Mouse (Mus musculus): ENCODE data around the gene Gm3285. TPM values are rescaled to one million over a fixed set of nuclear protein-coding genes. Genes with fewer than 3 reads are reported as not detected.

The Gm3285 gene
- polyA plus RNA-seq, 1 experiment from 2014 or later: not detected

GRCm38 (mm10) chr10:77900903-77901818 is 39.4 kb downstream of the Gm3285 start:
- ATAC-seq (replicated peaks): no peak
- Histone ChIP-seq H3K4me2 (replicated peaks) (peak overlapping the region; percentile 88), H3K27me3 (no peaks in the 10 kb centered on the region), H3K9ac (replicated peaks) (no peak overlapping the region; the same call in 1 of the 2 replicates), H3K4me3 (peak overlapping the region; percentile 73), H3K4me1 (peaks cover 21% of the 10 kb centered on the region), H3K27ac (replicated peaks) (no peak overlapping the region), H3K9me3 (no peaks in the 10 kb centered on the region), H3K36me3 (no peaks in the 10 kb centered on the region)
- WGBS: 79% methylated on average over 27 of the region's 27 CpGs

GRCm38 (mm10) chr10:77901871-77902210 is 40.1 kb downstream of the Gm3285 start:
- WGBS: 2% methylated on average over 14 of the region's 14 CpGs
- H3K36me3 ChIP-seq: no peaks in the 10 kb centered on the region
- H3K27ac ChIP-seq (replicated peaks): peak overlapping the region; percentile 43

GRCm38 (mm10) chr10:77902211-77902893 is 40.6 kb downstream of the Gm3285 start, which contains the start of gene Lrrc3:
TSS of gene Lrrc3 (minus strand) at chr10:77902536.
- Histone ChIP-seq H3K4me2 (replicated peaks) (peak within 1 kb of the TSS; percentile 88), H3K4me3 (peak within 1 kb of the TSS; percentile 73), H3K9ac (replicated peaks) (peak within 1 kb of the TSS; percentile 68), H3K27me3 (no peaks in the 10 kb centered on the region), H3K4me1 (peaks cover 21% of the 10 kb centered on the region), H3K27ac (replicated peaks) (peak within 1 kb of the TSS; percentile 43), H3K36me3 (no peaks in the 10 kb centered on the region), H3K9me3 (no peaks in the 10 kb centered on the region)
- WGBS: 1% methylated on average over 43 of the region's 46 CpGs
- ATAC-seq (replicated peaks): peak; percentile 79

More at GRCm38 (mm10) chr10:77901871-77902210, 40.1 kb downstream of the Gm3285 start:
- no peaks in the 10 kb centered on the region for H3K27me3 ChIP-seq
- peak overlapping the region; percentile 73 for H3K4me3 ChIP-seq
- peak overlapping the region; percentile 68 for H3K9ac ChIP-seq (replicated peaks)
- peaks cover 21% of the 10 kb centered on the region for H3K4me1 ChIP-seq
- H3K9me3 ChIP-seq: no peaks in the 10 kb centered on the region
- ATAC-seq (replicated peaks): peak; percentile 9; the same call in 1 of the 2 replicates
- H3K4me2 ChIP-seq (replicated peaks): peak overlapping the region; percentile 88

- peak; percentile 92 for ATAC-seq (replicated peaks)
- peaks cover 21% of the 10 kb centered on the region for H3K4me1 ChIP-seq
- H3K27me3 ChIP-seq: no peaks in the 10 kb centered on the region
- WGBS: 5% methylated on average over 35 of the region's 35 CpGs
- peak overlapping the region; percentile 34 for H3K9ac ChIP-seq (replicated peaks)
- no peaks in the 10 kb centered on the region for H3K36me3 ChIP-seq
- no peak overlapping the region; the same call in 1 of the 2 replicates for H3K27ac ChIP-seq (replicated peaks)
- peak overlapping the region; percentile 88 for H3K4me2 ChIP-seq (replicated peaks)
- H3K9me3 ChIP-seq: no peaks in the 10 kb centered on the region
- peak overlapping the region; percentile 73 for H3K4me3 ChIP-seq
These were observed 41.3 kb downstream of the Gm3285 start for GRCm38 (mm10) chr10:77902894-77903715.

Other genes with a start within 250 kb of the Gm3285 start
- 108 and 117 TPM in 2 replicates for gene Ube2g2, start 239.7 kb upstream of the Gm3285 start, polyA plus RNA-seq (2015; fragmentation: Nextera tagmentation; extraction: Ambion mirVana)
- gene Tspear, start 175.4 kb upstream of the Gm3285 start, polyA plus RNA-seq (2015; fragmentation: Nextera tagmentation; extraction: Ambion mirVana): 0.17 and 0.52 TPM in 2 replicates
- gene Gm19402, start 171.2 kb upstream of the Gm3285 start, polyA plus RNA-seq (2015; fragmentation: Nextera tagmentation; extraction: Ambion mirVana): not detected in 2 replicates
- not detected in 2 replicates for gene Gm9508, start 164.7 kb upstream of the Gm3285 start, polyA plus RNA-seq (2015; fragmentation: Nextera tagmentation; extraction: Ambion mirVana)
- gene Gm10272, start 155.3 kb upstream of the Gm3285 start, polyA plus RNA-seq (2015; fragmentation: Nextera tagmentation; extraction: Ambion mirVana): not detected in 2 replicates
- gene Gm10024, start 150.5 kb upstream of the Gm3285 start, polyA plus RNA-seq (2015; fragmentation: Nextera tagmentation; extraction: Ambion mirVana): not detected in 2 replicates
- not detected in 2 replicates for gene Gm10142, start 146.2 kb upstream of the Gm3285 start, polyA plus RNA-seq (2015; fragmentation: Nextera tagmentation; extraction: Ambion mirVana)
- gene Krtap12-1, start 141.4 kb upstream of the Gm3285 start, polyA plus RNA-seq (2015; fragmentation: Nextera tagmentation; extraction: Ambion mirVana): not detected in 2 replicates
- not detected in 2 replicates for gene Gm10100, start 135.5 kb upstream of the Gm3285 start, polyA plus RNA-seq (2015; fragmentation: Nextera tagmentation; extraction: Ambion mirVana)
- gene Gm18596, start 119.3 kb upstream of the Gm3285 start, polyA plus RNA-seq (2015; fragmentation: Nextera tagmentation; extraction: Ambion mirVana): not detected in 2 replicates
- not detected in 2 replicates for gene Gm9736, start 110.6 kb upstream of the Gm3285 start, polyA plus RNA-seq (2015; fragmentation: Nextera tagmentation; extraction: Ambion mirVana)
- not detected in 2 replicates for gene Gm3233, start 102.3 kb upstream of the Gm3285 start, polyA plus RNA-seq (2015; fragmentation: Nextera tagmentation; extraction: Ambion mirVana)
- not detected in 2 replicates for gene Gm3238, start 90.7 kb upstream of the Gm3285 start, polyA plus RNA-seq (2015; fragmentation: Nextera tagmentation; extraction: Ambion mirVana)
- gene Gm7138, start 85.0 kb upstream of the Gm3285 start, polyA plus RNA-seq (2015; fragmentation: Nextera tagmentation; extraction: Ambion mirVana): not detected in 2 replicates
- not detected in 2 replicates for gene Gm3250, start 79.4 kb upstream of the Gm3285 start, polyA plus RNA-seq (2015; fragmentation: Nextera tagmentation; extraction: Ambion mirVana)
- not detected in 2 replicates for gene Gm7137, start 73.8 kb upstream of the Gm3285 start, polyA plus RNA-seq (2015; fragmentation: Nextera tagmentation; extraction: Ambion mirVana)
- not detected in 2 replicates for gene Gm9639, start 66.9 kb upstream of the Gm3285 start, polyA plus RNA-seq (2015; fragmentation: Nextera tagmentation; extraction: Ambion mirVana)
- gene Gm19668, start 62.8 kb upstream of the Gm3285 start, polyA plus RNA-seq (2015; fragmentation: Nextera tagmentation; extraction: Ambion mirVana): not detected in 2 replicates
- not detected in 2 replicates for gene Gm9507, start 50.1 kb upstream of the Gm3285 start, polyA plus RNA-seq (2015; fragmentation: Nextera tagmentation; extraction: Ambion mirVana)
- gene Gm2696, start 47.3 kb upstream of the Gm3285 start, polyA plus RNA-seq (2015; fragmentation: Nextera tagmentation; extraction: Ambion mirVana): not detected in 2 replicates
- gene Krtap10-4, start 34.9 kb upstream of the Gm3285 start, polyA plus RNA-seq (2015; fragmentation: Nextera tagmentation; extraction: Ambion mirVana): not detected in 2 replicates
- not detected in 2 replicates for gene Krtap10-10, start 26.0 kb upstream of the Gm3285 start, polyA plus RNA-seq (2015; fragmentation: Nextera tagmentation; extraction: Ambion mirVana)
- not detected in 2 replicates for gene Gm36176, start 15.2 kb upstream of the Gm3285 start, polyA plus RNA-seq (2015; fragmentation: Nextera tagmentation; extraction: Ambion mirVana)
- gene Gm10318, start 9.1 kb upstream of the Gm3285 start, polyA plus RNA-seq (2015; fragmentation: Nextera tagmentation; extraction: Ambion mirVana): not detected in 2 replicates
- gene Lrrc3, start 40.6 kb downstream of the Gm3285 start, polyA plus RNA-seq (2015; fragmentation: Nextera tagmentation; extraction: Ambion mirVana): 11.1 and 11.3 TPM in 2 replicates
- 2.6 and 2.8 TPM in 2 replicates for gene Trpm2, start 108.6 kb downstream of the Gm3285 start, polyA plus RNA-seq (2015; fragmentation: Nextera tagmentation; extraction: Ambion mirVana)
- gene 1810043G02Rik, start 116.5 kb downstream of the Gm3285 start, polyA plus RNA-seq (2015; fragmentation: Nextera tagmentation; extraction: Ambion mirVana): 35.0 and 37.1 TPM in 2 replicates
- 105 and 107 TPM in 2 replicates for gene Pfkl, start 148.1 kb downstream of the Gm3285 start, polyA plus RNA-seq (2015; fragmentation: Nextera tagmentation; extraction: Ambion mirVana)
- gene Dnmt3l, start 180.0 kb downstream of the Gm3285 start, polyA plus RNA-seq (2015; fragmentation: Nextera tagmentation; extraction: Ambion mirVana): not detected in 2 replicates
- 0.23 TPM in 1 of 2 replicates, not detected in the other for gene Aire, start 181.6 kb downstream of the Gm3285 start, polyA plus RNA-seq (2015; fragmentation: Nextera tagmentation; extraction: Ambion mirVana)
- 0.56 and 0.66 TPM in 2 replicates for gene Icosl, start 207.3 kb downstream of the Gm3285 start, polyA plus RNA-seq (2015; fragmentation: Nextera tagmentation; extraction: Ambion mirVana)

Data from forebrain, embryonic 15.5 days (tissue).